ENCODE assay signal across 21 mouse cellular contexts in genomic region chr11:73280710-73281109, GRCm38 (mm10). TPM values are rescaled to one million over a fixed set of nuclear protein-coding genes. Genes with fewer than 3 reads are reported as not detected.
DNase-seq lines count a peak whose midpoint lies in the region; ATAC-seq and TF ChIP-seq lines count a peak whose summit lies in the region.
"Had no signal": no experiment of that assay in that cellular context is flagged by ENCODE, and none has a peak within 500 bp of the region (broad histone marks: within the 10 kb centered on the region; RNA-seq: fewer than 3 reads in every experiment).

No protein-coding gene starts in this region.

- no peak overlapping the region for H3K27ac ChIP-seq in heart, embryonic 13.5 days (replicated peaks)
- H3K27ac ChIP-seq in heart, embryonic 12.5 days (ENCODE audit: poor library complexity, severe bottlenecking) = no peak overlapping the region
- no peak overlapping the region for H3K27ac ChIP-seq in neural tube, embryonic 11.5 days (ENCODE audit: low read depth, low read length)
- H3K27ac ChIP-seq: liver, embryonic 15.5 days; neural tube, embryonic 12.5 days; stomach, embryonic 15.5 days had no signal

- H3K9me3 ChIP-seq in heart, embryonic 13.5 days = no peaks in the 10 kb centered on the region
- H3K9me3 ChIP-seq in heart, embryonic 12.5 days (replicated peaks) = no peaks in the 10 kb centered on the region
- H3K9me3 ChIP-seq in neural tube, embryonic 11.5 days (ENCODE audit: control insufficient read depth, low read length) = no peaks in the 10 kb centered on the region
- H3K9me3 ChIP-seq: liver, embryonic 15.5 days; neural tube, embryonic 12.5 days; stomach, embryonic 15.5 days had no signal

- 0 out of 2 replicates have a peak overlapping the region, but pooled peaks have one; percentile 5 for H3K4me2 ChIP-seq in heart, embryonic 13.5 days
- H3K4me2 ChIP-seq in heart, embryonic 12.5 days = no peak overlapping the region
- no peak overlapping the region for H3K4me2 ChIP-seq in neural tube, embryonic 11.5 days (ENCODE audit: low read depth)

- H3K27me3 ChIP-seq in heart, embryonic 13.5 days (replicated peaks) = no peaks in the 10 kb centered on the region; the same call in 1 of the 2 replicates
- H3K27me3 ChIP-seq in heart, embryonic 12.5 days (replicated peaks) = no peaks in the 10 kb centered on the region
- no peaks in the 10 kb centered on the region for H3K27me3 ChIP-seq in neural tube, embryonic 11.5 days (ENCODE audit: control insufficient read depth, insufficient read depth, low read length)
- H3K27me3 ChIP-seq: liver, embryonic 15.5 days; neural tube, embryonic 12.5 days; stomach, embryonic 15.5 days had no signal

- no peak for TF ChIP-seq POLR2A in lung, adult 2 months (IDR thresholded peaks at IDR 0.05; ENCODE audit: borderline replicate concordance, extremely low read depth, low read depth, low read length)

- H3K36me3 ChIP-seq in heart, embryonic 13.5 days = no peaks in the 10 kb centered on the region
- no peaks in the 10 kb centered on the region for H3K36me3 ChIP-seq in heart, embryonic 12.5 days
- H3K36me3 ChIP-seq in neural tube, embryonic 11.5 days (ENCODE audit: control insufficient read depth, insufficient read depth, low read length) = no peaks in the 10 kb centered on the region
- H3K36me3 ChIP-seq: liver, embryonic 15.5 days; neural tube, embryonic 12.5 days; stomach, embryonic 15.5 days had no signal

- no peak for ATAC-seq in heart, embryonic 13.5 days (ENCODE audit: extremely low read depth, insufficient number of reproducible peaks, low FRiP score, low TSS enrichment)
- ATAC-seq in heart, embryonic 12.5 days (ENCODE audit: insufficient number of reproducible peaks, low FRiP score) = no peak
- ATAC-seq in neural tube, embryonic 11.5 days (ENCODE audit: insufficient read depth, low FRiP score, low TSS enrichment) = no peak

- TF ChIP-seq CTCF in lung, adult 2 months (IDR thresholded peaks at IDR 0.05; ENCODE audit: insufficient read depth, low read length) = no peak

- H3K9ac ChIP-seq in heart, embryonic 13.5 days = no peak overlapping the region
- H3K9ac ChIP-seq in heart, embryonic 12.5 days = no peak overlapping the region
- no peak overlapping the region for H3K9ac ChIP-seq in neural tube, embryonic 11.5 days (ENCODE audit: low read length)
- H3K9ac ChIP-seq: liver, embryonic 15.5 days; stomach, embryonic 15.5 days had no signal

- no peak overlapping the region for H3K4me3 ChIP-seq in heart, embryonic 13.5 days
- H3K4me3 ChIP-seq in heart, embryonic 12.5 days = no peak overlapping the region
- no peak overlapping the region for H3K4me3 ChIP-seq in lung, adult 2 months (replicated peaks; ENCODE audit: extremely low read depth, low read depth, low read length)
- H3K4me3 ChIP-seq in neural tube, embryonic 11.5 days (ENCODE audit: low read depth, low read length) = no peak overlapping the region
- H3K4me3 ChIP-seq: erythroblast, embryonic 14.5 days; liver, embryonic 15.5 days had no signal

- peaks cover 25% of the 10 kb centered on the region for H3K4me1 ChIP-seq in heart, embryonic 13.5 days
- peaks cover 16% of the 10 kb centered on the region for H3K4me1 ChIP-seq in heart, embryonic 12.5 days (replicated peaks)
- H3K4me1 ChIP-seq in lung, adult 2 months (ENCODE audit: control insufficient read depth, insufficient read depth, low read length) = peaks cover 4% of the 10 kb centered on the region; the same call in 1 of the 2 replicates
- H3K4me1 ChIP-seq in neural tube, embryonic 11.5 days (ENCODE audit: control insufficient read depth, insufficient read depth, low read length) = no peaks in the 10 kb centered on the region
- H3K4me1 ChIP-seq: liver, embryonic 15.5 days; neural tube, embryonic 12.5 days had no signal

- DNase-seq in lung, postnatal 10 days = peak; percentile 10
- DNase-seq in lung, adult 2 months = no peak
- peak; percentile 19 for DNase-seq in embryo, embryonic 11.5 days (ENCODE audit: low read depth, low spot score)
- DNase-seq in neural tube, embryonic 11.5 days (ENCODE audit: low spot score) = peak; percentile 18
- DNase-seq in layer of hippocampus, postnatal 14 days (ENCODE audit: low spot score in 2 of 2) = no peak
- DNase-seq in thymus, postnatal 0 days (ENCODE audit: low spot score) = no peak
- DNase-seq: thymus, postnatal 36 days had no signal

- 34% methylated on average over 5 of the region's 5 CpGs for WGBS in heart, embryonic 13.5 days
- 41% methylated on average over 5 of the region's 5 CpGs for WGBS in heart, embryonic 12.5 days
- WGBS in lung, adult 2 months = 34% methylated on average over 5 of the region's 5 CpGs
- 49% methylated on average over 5 of the region's 5 CpGs for WGBS in neural tube, embryonic 11.5 days

RNA-seq across cellular contexts. Expression of gene Trpv3, which starts 13.5 kb away (rescaled TPM):
- 0.05 TPM in 1 of 2 replicates, not detected in the other for polyA plus RNA-seq in heart, embryonic 13.5 days (2015; fragmentation: Nextera tagmentation; extraction: Ambion mirVana)
- polyA plus RNA-seq in heart, embryonic 12.5 days (2016; fragmentation: Nextera tagmentation; extraction: Ambion mirVana) = 0.03 TPM in 2 replicates
- polyA plus RNA-seq in lung, adult 2 months (2012; rRNA removed) = 0.14 and 0.49 TPM in 2 replicates
- polyA plus RNA-seq in neural tube, embryonic 11.5 days (2014; fragmentation: Nextera tagmentation; extraction: Ambion mirVana) = 0.04 TPM in 2 replicates
- under 1 TPM; 0.41 to 0.55 TPM for total RNA-seq in layer of hippocampus, postnatal 14 days (2021)
- 0.04 TPM in 2 replicates for polyA plus RNA-seq in thymus, postnatal 0 days (2015; fragmentation: Nextera tagmentation; extraction: Ambion mirVana)
- total RNA-seq: common myeloid progenitor, adult 5-6 weeks; gastrocnemius, adult 8-10 months had no signal

RNA-seq across cellular contexts. Expression of gene Trpv1, which starts 46.6 kb away (rescaled TPM):
- not detected in 2 replicates for polyA plus RNA-seq in heart, embryonic 13.5 days (2015; fragmentation: Nextera tagmentation; extraction: Ambion mirVana)
- 0.05 TPM in 1 of 2 replicates, not detected in the other for polyA plus RNA-seq in heart, embryonic 12.5 days (2016; fragmentation: Nextera tagmentation; extraction: Ambion mirVana)
- polyA plus RNA-seq in lung, adult 2 months (2012; rRNA removed) = 0.09 and 0.55 TPM in 2 replicates
- polyA plus RNA-seq in neural tube, embryonic 11.5 days (2014; fragmentation: Nextera tagmentation; extraction: Ambion mirVana) = 0.18 TPM in 1 of 2 replicates, not detected in the other
- not detected for total RNA-seq in layer of hippocampus, postnatal 14 days (2021)
- polyA plus RNA-seq in thymus, postnatal 0 days (2015; fragmentation: Nextera tagmentation; extraction: Ambion mirVana) = not detected in 2 replicates
- total RNA-seq: common myeloid progenitor, adult 5-6 weeks; heart, postnatal 4 days; layer of hippocampus, adult 8-10 months had no signal
- polyA plus RNA-seq: erythroblast, embryonic 14.5 days; midbrain, embryonic 11.5 days; stomach, embryonic 15.5 days had no signal

RNA-seq across cellular contexts. Expression of gene Aspa, which starts 48.7 kb away (rescaled TPM):
- polyA plus RNA-seq in heart, embryonic 13.5 days (2015; fragmentation: Nextera tagmentation; extraction: Ambion mirVana) = 0.09 TPM in 1 of 2 replicates, not detected in the other
- not detected in 2 replicates for polyA plus RNA-seq in heart, embryonic 12.5 days (2016; fragmentation: Nextera tagmentation; extraction: Ambion mirVana)
- polyA plus RNA-seq in lung, adult 2 months (2012; rRNA removed) = 1.5 and 2.2 TPM in 2 replicates
- 0.15 TPM in 1 of 2 replicates, not detected in the other for polyA plus RNA-seq in neural tube, embryonic 11.5 days (2014; fragmentation: Nextera tagmentation; extraction: Ambion mirVana)
- 1 to 10 TPM; 3.8 to 4.5 TPM for total RNA-seq in layer of hippocampus, postnatal 14 days (2021)
- polyA plus RNA-seq in thymus, postnatal 0 days (2015; fragmentation: Nextera tagmentation; extraction: Ambion mirVana) = 0.62 and 0.96 TPM in 2 replicates
- polyA plus RNA-seq: erythroblast, embryonic 14.5 days; midbrain, embryonic 11.5 days had no signal

RNA-seq across cellular contexts. Expression of gene Gm49340, which starts 48.8 kb away (rescaled TPM):
- not detected in 2 replicates for polyA plus RNA-seq in heart, embryonic 13.5 days (2015; fragmentation: Nextera tagmentation; extraction: Ambion mirVana)
- polyA plus RNA-seq in heart, embryonic 12.5 days (2016; fragmentation: Nextera tagmentation; extraction: Ambion mirVana) = not detected in 2 replicates
- polyA plus RNA-seq in lung, adult 2 months (2012; rRNA removed) = 0.05 TPM in 1 of 2 replicates, not detected in the other
- polyA plus RNA-seq in neural tube, embryonic 11.5 days (2014; fragmentation: Nextera tagmentation; extraction: Ambion mirVana) = not detected in 2 replicates
- not detected for total RNA-seq in layer of hippocampus, postnatal 14 days (2021)
- not detected in 2 replicates for polyA plus RNA-seq in thymus, postnatal 0 days (2015; fragmentation: Nextera tagmentation; extraction: Ambion mirVana)
- total RNA-seq: adrenal gland, postnatal 36 days; common myeloid progenitor, adult 5-6 weeks; forebrain, postnatal 0 days; gastrocnemius, adult 8-10 months; heart, postnatal 4 days; layer of hippocampus, adult 8-10 months; left cerebral cortex, postnatal 25 days had no signal
- polyA plus RNA-seq: erythroblast, embryonic 14.5 days; forebrain, postnatal 0 days; midbrain, embryonic 11.5 days; neural tube, embryonic 12.5 days; stomach, embryonic 15.5 days had no signal

RNA-seq across cellular contexts. Expression of gene Spata22, which starts 48.8 kb away (rescaled TPM):
- polyA plus RNA-seq in heart, embryonic 13.5 days (2015; fragmentation: Nextera tagmentation; extraction: Ambion mirVana) = not detected in 2 replicates
- polyA plus RNA-seq in heart, embryonic 12.5 days (2016; fragmentation: Nextera tagmentation; extraction: Ambion mirVana) = not detected in 2 replicates
- not detected in 2 replicates for polyA plus RNA-seq in lung, adult 2 months (2012; rRNA removed)
- not detected in 2 replicates for polyA plus RNA-seq in neural tube, embryonic 11.5 days (2014; fragmentation: Nextera tagmentation; extraction: Ambion mirVana)
- not detected for total RNA-seq in layer of hippocampus, postnatal 14 days (2021)
- not detected in 2 replicates for polyA plus RNA-seq in thymus, postnatal 0 days (2015; fragmentation: Nextera tagmentation; extraction: Ambion mirVana)
- total RNA-seq: common myeloid progenitor, adult 5-6 weeks; forebrain, postnatal 0 days; gastrocnemius, adult 8-10 months; heart, postnatal 4 days; left cerebral cortex, postnatal 25 days had no signal
- polyA plus RNA-seq: erythroblast, embryonic 14.5 days; midbrain, embryonic 11.5 days; neural tube, embryonic 12.5 days had no signal

Comparison
In these comparisons a context has a peak if more than half of its experiments do, and no peak if none do; other contexts are left out.
1. DNase-seq: peak in lung, postnatal 10 days (single experiment), embryo, embryonic 11.5 days (single experiment) and neural tube, embryonic 11.5 days (single experiment); none in lung, adult 2 months (single experiment), layer of hippocampus, postnatal 14 days (0 of 2) and thymus, postnatal 0 days (single experiment).